Mouse (Mus musculus) granulocyte monocyte progenitor cell, adult 5-6 weeks (primary cell): ENCODE results near the gene Ttc5. TPM values are rescaled to one million over a fixed set of nuclear protein-coding genes. Genes with fewer than 3 reads are reported as not detected.
"Not testable (repeated sequence)": the region's sequence is repeated elsewhere in the genome, so short reads cannot be mapped to it uniquely, and the experiment has no call there.

Experiments used
- ATAC-seq: replicated peaks from 2 replicates; pipeline ENCODE4 v1.8.0; 2016; ENCODE audit warnings: mild to moderate bottlenecking, moderate TSS enrichment, inconsistent platforms; ENCODE audit not compliant: poor library complexity, severe bottlenecking
- total RNA-seq, 2 experiments: library from RNA; stranded (forward) in 1 of 2; stranded (reverse) in 1 of 2; fragments of 200-712, 200-1000 nt in 1 of 2; fragments of >200 nt in 1 of 2; fragmentation: Nextera tagmentation in 1 of 2; gene quantifications; 2 replicates each; pipeline ENCODE4 v1.2.3; 2014 to 2017

The Ttc5 gene
- total RNA-seq (2014; fragmentation: Nextera tagmentation) (43.2 and 47.1 TPM in 2 replicates), total RNA-seq (2017) (39.8 and 54.4 TPM in 2 replicates)

- peak; percentile 99 for ATAC-seq
Observed at GRCm38 (mm10) chr14:50785251-50785637, at the start of gene Ttc5. TSS of gene Ttc5 (minus strand) at chr14:50785519.

GRCm38 (mm10) chr14:50834435-50834834, 49.1 kb upstream of the Ttc5 start:
- peak; percentile 47 for ATAC-seq

- peak; percentile 89 for ATAC-seq
Observed at GRCm38 (mm10) chr14:50833964-50834363, 48.6 kb upstream of the Ttc5 start.

- ATAC-seq, result peak; percentile 40
Observed at GRCm38 (mm10) chr14:50829878-50830277, 44.6 kb upstream of the Ttc5 start.

GRCm38 (mm10) chr14:50826579-50826978, 41.3 kb upstream of the Ttc5 start:
- no peak for ATAC-seq

- ATAC-seq, result peak; percentile 93
Observed at GRCm38 (mm10) chr14:50824219-50824618, 38.9 kb upstream of the Ttc5 start.

GRCm38 (mm10) chr14:50823240-50823639, 37.9 kb upstream of the Ttc5 start:
- no peak for ATAC-seq

- no peak for ATAC-seq
Observed at GRCm38 (mm10) chr14:50813060-50813459, 27.7 kb upstream of the Ttc5 start.

- peak; percentile 95 for ATAC-seq
Observed at GRCm38 (mm10) chr14:50807487-50808072, 22.3 kb upstream of the Ttc5 start, which contains the start of the genes Ccnb1ip1 and Parp2. TSS of gene Ccnb1ip1 (minus strand) at chr14:50807732. TSS of gene Parp2 (plus strand) at chr14:50807841.

- not testable (repeated sequence) for ATAC-seq
Observed at GRCm38 (mm10) chr14:50806469-50806868, 21.1 kb upstream of the Ttc5 start.

GRCm38 (mm10) chr14:50804683-50805082, 19.4 kb upstream of the Ttc5 start:
- no peak for ATAC-seq

GRCm38 (mm10) chr14:50802843-50803562, 17.7 kb upstream of the Ttc5 start:
- no peak for ATAC-seq

GRCm38 (mm10) chr14:50802441-50802840, 17.1 kb upstream of the Ttc5 start:
- no peak for ATAC-seq

GRCm38 (mm10) chr14:50799502-50800259, 14.4 kb upstream of the Ttc5 start:
- ATAC-seq, result peak; percentile 81

- peak; percentile 72 for ATAC-seq
Observed at GRCm38 (mm10) chr14:50798512-50798911, 13.2 kb upstream of the Ttc5 start.

- no peak for ATAC-seq
Observed at GRCm38 (mm10) chr14:50796464-50796863, 11.1 kb upstream of the Ttc5 start.

- ATAC-seq, result no peak
Observed at GRCm38 (mm10) chr14:50795965-50796364, 10.6 kb upstream of the Ttc5 start.

- no peak for ATAC-seq
Observed at GRCm38 (mm10) chr14:50795261-50795935, 10.1 kb upstream of the Ttc5 start.

- no peak for ATAC-seq
Observed at GRCm38 (mm10) chr14:50788157-50788556, 2.8 kb upstream of the Ttc5 start.
